Mouse (Mus musculus): ENCODE measurements around the gene Wars.

Gene Wars

GRCm38 (mm10) chr12:108893715-108894431 lies at the start of gene Wars:
TSS of gene Wars (minus strand) at chr12:108894174.
- peak; percentile 96 for DNase-seq (ENCODE audit: low read depth, low spot score)

GRCm38 (mm10) chr12:108942203-108942923 lies 48.4 kb upstream of the Wars start:
- DNase-seq (ENCODE audit: low read depth, low spot score) = no peak

GRCm38 (mm10) chr12:108941282-108941681 lies 47.3 kb upstream of the Wars start:
- no peak for DNase-seq (ENCODE audit: low read depth, low spot score)

- DNase-seq (ENCODE audit: low read depth, low spot score) = no peak
Measured at GRCm38 (mm10) chr12:108940255-108940654, 46.3 kb upstream of the Wars start.

- no peak for DNase-seq (ENCODE audit: low read depth, low spot score)
Measured at GRCm38 (mm10) chr12:108939317-108939716, 45.3 kb upstream of the Wars start.

GRCm38 (mm10) chr12:108938844-108939243 lies 44.9 kb upstream of the Wars start:
- DNase-seq (ENCODE audit: low read depth, low spot score) = no peak

GRCm38 (mm10) chr12:108937506-108937905 lies 43.5 kb upstream of the Wars start:
- DNase-seq (ENCODE audit: low read depth, low spot score) = no peak

- DNase-seq (ENCODE audit: low read depth, low spot score) = no peak
Measured at GRCm38 (mm10) chr12:108936834-108937233, 42.9 kb upstream of the Wars start.

GRCm38 (mm10) chr12:108934231-108934630 lies 40.3 kb upstream of the Wars start:
- DNase-seq (ENCODE audit: low read depth, low spot score) = no peak

- no peak for DNase-seq (ENCODE audit: low read depth, low spot score)
Measured at GRCm38 (mm10) chr12:108932113-108932512, 38.1 kb upstream of the Wars start.

- DNase-seq (ENCODE audit: low read depth, low spot score) = no peak
Measured at GRCm38 (mm10) chr12:108931341-108932053, 37.5 kb upstream of the Wars start.

- DNase-seq (ENCODE audit: low read depth, low spot score) = no peak
Measured at GRCm38 (mm10) chr12:108929475-108929874, 35.5 kb upstream of the Wars start.

- DNase-seq (ENCODE audit: low read depth, low spot score) = no peak
Measured at GRCm38 (mm10) chr12:108928249-108928648, 34.3 kb upstream of the Wars start.

- DNase-seq (ENCODE audit: low read depth, low spot score) = no peak
Measured at GRCm38 (mm10) chr12:108926606-108927111, 32.7 kb upstream of the Wars start.

GRCm38 (mm10) chr12:108918753-108919152 lies 24.8 kb upstream of the Wars start:
- DNase-seq (ENCODE audit: low read depth, low spot score) = no peak

- no peak for DNase-seq (ENCODE audit: low read depth, low spot score)
Measured at GRCm38 (mm10) chr12:108917509-108917908, 23.5 kb upstream of the Wars start.

- no peak for DNase-seq (ENCODE audit: low read depth, low spot score)
Measured at GRCm38 (mm10) chr12:108916447-108917042, 22.6 kb upstream of the Wars start.

- DNase-seq (ENCODE audit: low read depth, low spot score) = peak; percentile 75
Measured at GRCm38 (mm10) chr12:108915893-108916292, 21.9 kb upstream of the Wars start.

- DNase-seq (ENCODE audit: low read depth, low spot score) = peak; percentile 47
Measured at GRCm38 (mm10) chr12:108914709-108915340, 20.9 kb upstream of the Wars start.

- DNase-seq (ENCODE audit: low read depth, low spot score) = no peak
Measured at GRCm38 (mm10) chr12:108914198-108914597, 20.2 kb upstream of the Wars start.

GRCm38 (mm10) chr12:108912442-108912841 lies 18.5 kb upstream of the Wars start:
- no peak for DNase-seq (ENCODE audit: low read depth, low spot score)

All from forelimb bud, embryonic 11.5 days (tissue).